Mouse (Mus musculus): Measurements from ENCODE around the gene St5. TPM values are rescaled to one million over a fixed set of nuclear protein-coding genes. Genes with fewer than 3 reads are reported as not detected.

The St5 gene
- total RNA-seq, 2 experiments from 2014 or later = 14.1 to 16.8 TPM

DNA sequence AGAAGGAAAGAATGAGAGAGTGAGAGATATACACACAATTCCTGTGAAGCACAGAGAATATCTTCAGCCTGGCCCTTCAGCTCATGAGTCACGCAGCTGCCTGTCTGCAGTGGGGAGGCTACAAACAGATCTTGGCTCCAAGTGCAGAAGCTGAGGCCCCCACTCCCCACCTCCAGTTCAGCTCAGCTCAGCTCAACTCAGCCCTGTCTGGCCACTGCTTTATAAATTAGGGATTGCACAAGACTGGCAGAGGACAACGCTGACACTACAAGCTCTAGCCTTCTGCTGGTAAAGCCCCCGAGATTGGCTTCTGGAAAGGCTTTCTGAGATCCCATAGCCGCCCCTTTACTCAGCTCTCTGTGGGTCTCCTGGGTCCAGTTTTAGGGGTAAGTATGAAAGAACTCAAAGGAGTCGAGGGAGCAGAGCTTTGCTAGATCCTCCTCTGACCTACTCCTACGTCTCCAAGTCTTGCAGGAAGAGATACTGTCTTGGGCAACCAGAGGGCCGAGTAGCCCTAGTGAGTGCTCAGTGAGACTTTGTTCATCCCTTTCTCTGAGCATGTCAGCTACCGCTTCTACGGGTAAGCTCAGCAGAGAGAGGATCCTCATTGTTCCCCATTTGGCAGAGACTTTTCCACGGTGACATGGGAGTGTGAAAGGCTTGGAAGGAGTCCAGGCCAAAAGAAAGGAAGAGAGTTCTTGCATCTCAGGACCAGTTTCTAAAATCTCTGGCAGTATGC is 158.0 kb downstream of the St5 start:
- intact Hi-C loops (cut with DNase I) = no loop called here
- DNase-seq (ENCODE audit: low spot score in 2 of 2) = no peak

GRCm38 (mm10) chr7:109544792-109545191 is 158.6 kb downstream of the St5 start:
- no peak for DNase-seq (ENCODE audit: low spot score in 2 of 2)
- intact Hi-C loops (cut with DNase I) = no loop called here

DNA sequence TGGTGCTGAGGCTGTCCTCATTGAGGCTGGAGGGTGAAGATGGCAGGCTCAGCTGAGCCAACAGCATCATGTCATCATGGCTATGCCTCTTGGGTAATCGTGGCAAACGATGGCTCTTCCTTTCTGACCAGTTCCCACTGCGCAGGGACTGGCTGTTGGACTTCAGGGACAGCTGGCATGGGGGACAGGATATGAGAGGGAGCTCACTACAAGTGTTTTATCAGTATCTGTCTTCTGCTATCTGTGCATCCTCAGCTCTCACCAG is 161.1 kb downstream of the St5 start:
- intact Hi-C loops (cut with DNase I) = no loop called here
- DNase-seq (ENCODE audit: low spot score in 2 of 2) = no peak

GRCm38 (mm10) chr7:109541609-109542363 is 161.6 kb downstream of the St5 start:
- DNase-seq (ENCODE audit: low spot score in 2 of 2) = no peak
- intact Hi-C loops (cut with DNase I) = no loop called here

DNA sequence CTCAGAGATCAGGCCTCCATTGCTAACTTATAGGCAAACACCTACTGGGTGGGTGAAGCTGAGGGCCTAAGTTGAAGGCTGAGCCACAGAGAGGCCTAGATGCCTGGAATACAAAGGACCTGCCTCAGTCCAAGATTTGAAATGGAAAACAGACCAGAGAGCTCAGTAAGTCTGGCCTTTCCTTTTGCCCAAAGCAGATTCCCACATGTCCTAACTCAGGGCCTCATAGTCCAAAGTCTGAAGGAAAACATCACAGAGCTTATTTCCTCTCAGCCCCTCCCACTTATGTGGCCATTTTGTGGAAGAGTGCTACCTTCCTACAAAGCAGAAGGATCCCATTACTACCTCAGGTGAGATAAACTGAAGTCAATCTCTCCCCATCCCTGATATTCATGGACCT is 162.5 kb downstream of the St5 start:
- intact Hi-C loops (cut with DNase I) = no loop called here

GRCm38 (mm10) chr7:109536451-109536946 is 166.9 kb downstream of the St5 start:
- peak; percentile 46 to 54 for DNase-seq (ENCODE audit: low spot score in 2 of 2)
- intact Hi-C loops (cut with DNase I) = no loop called here

More for the DNA sequence above, 162.5 kb downstream of the St5 start:
- no peak for DNase-seq (ENCODE audit: low spot score in 2 of 2)

DNA sequence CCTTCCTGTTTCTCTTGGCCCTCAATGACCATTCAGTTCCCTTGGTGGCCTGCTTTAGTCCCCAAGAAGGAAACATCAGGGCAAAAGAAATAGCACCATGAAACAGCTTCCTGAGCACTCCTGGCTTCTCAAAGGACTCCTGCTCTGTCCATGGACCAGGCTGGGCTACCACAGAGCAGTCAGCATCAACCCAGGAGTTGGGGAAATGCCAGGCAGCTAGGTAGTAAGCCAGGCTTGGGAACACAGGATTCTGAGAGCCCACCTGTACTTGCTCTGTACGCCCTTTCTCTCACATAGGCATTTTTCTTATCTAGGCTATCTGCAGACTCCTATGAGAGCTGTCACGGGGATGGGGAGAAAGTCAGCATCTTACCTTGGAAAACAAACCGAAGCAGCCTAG is 168.5 kb downstream of the St5 start:
- no peak for DNase-seq (ENCODE audit: low spot score in 2 of 2)
- intact Hi-C loops (cut with DNase I) = loop anchor here (5.0 kb wide), 1 partner anchor 182 kb away; no protein-coding TSS in a partner anchor

- intact Hi-C loops (cut with DNase I) = loop anchor here (5.0 kb wide), 1 partner anchor 183 kb away; no protein-coding TSS in a partner anchor
- DNase-seq (ENCODE audit: low spot score in 2 of 2) = no peak
Measured at GRCm38 (mm10) chr7:109533888-109534287, 169.5 kb downstream of the St5 start.

DNA sequence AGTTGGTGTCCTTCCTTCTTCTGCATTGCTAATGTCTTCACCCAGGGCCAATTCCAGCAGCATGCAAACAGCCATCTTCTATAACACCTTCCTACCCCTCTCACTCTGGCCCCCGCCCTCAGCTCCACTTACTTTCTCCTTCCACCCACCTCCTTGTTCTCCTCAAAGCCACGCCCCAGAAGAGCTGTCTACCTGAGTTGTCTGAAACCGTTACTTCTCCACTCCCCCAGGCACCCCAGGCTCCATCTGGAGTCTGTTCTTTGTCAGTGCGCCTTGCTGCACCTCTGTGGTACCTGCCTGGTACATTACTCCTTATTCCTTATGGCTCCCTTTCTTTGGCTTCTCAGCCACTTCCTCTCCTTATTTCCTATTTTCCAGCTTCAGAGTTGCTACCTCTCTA is 170.3 kb downstream of the St5 start:
- intact Hi-C loops (cut with DNase I) = loop anchor here (5.0 kb wide), 1 partner anchor 184 kb away; no protein-coding TSS in a partner anchor
- no peak for DNase-seq (ENCODE audit: low spot score in 2 of 2)

DNA sequence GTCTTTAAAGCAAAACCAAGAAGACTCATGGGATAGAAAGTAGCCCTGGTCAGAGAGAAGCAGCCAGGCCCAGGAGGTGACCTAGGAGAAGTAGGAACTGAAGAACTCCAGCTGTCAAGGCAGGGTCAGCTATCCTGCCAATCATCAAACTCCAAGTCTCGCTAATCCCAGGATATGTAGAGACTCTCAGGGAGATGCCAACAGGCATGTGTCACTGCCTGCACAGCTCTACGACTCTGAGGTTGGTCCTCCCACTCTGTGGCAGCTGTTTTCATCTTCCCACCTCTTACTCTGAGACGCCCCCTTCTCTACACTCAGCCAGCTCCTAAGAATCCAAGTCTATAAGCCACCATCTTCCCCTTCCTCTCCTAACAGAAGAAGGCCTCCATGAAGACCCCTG is 170.7 kb downstream of the St5 start:
- no peak for DNase-seq (ENCODE audit: low spot score in 2 of 2)
- intact Hi-C loops (cut with DNase I) = loop anchor here (5.0 kb wide), 1 partner anchor 185 kb away; no protein-coding TSS in a partner anchor

DNA sequence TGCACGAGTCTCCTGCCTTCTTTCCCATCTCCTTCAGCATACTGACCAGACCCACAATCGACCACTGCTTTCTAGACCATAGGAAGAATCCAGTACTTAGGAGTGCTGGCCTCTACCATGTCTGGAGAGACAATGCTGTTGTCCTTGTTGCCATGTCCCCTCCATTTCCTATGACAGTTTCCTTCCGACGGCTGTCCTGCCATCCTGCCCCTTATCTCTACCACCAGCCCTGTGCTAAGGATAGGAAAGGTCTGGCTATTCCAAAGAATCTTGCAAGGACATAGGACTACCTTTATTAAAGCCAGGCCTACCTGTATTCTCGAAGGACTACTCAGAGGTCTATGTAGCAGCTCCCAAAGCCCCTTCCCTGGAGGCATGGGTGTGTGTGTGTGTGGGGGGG is 171.9 kb downstream of the St5 start:
- no peak for DNase-seq (ENCODE audit: low spot score in 2 of 2)
- intact Hi-C loops (cut with DNase I) = loop anchor here (5.0 kb wide), 1 partner anchor 186 kb away; no protein-coding TSS in a partner anchor

- no peak for DNase-seq (ENCODE audit: low spot score in 2 of 2)
- intact Hi-C loops (cut with DNase I) = loop anchor here (5.0 kb wide), 2 partner anchors 88 to 188 kb away; no protein-coding TSS in a partner anchor
Measured at GRCm38 (mm10) chr7:109529741-109530140, 173.7 kb downstream of the St5 start.

GRCm38 (mm10) chr7:109528356-109528755 is 175.0 kb downstream of the St5 start:
- intact Hi-C loops (cut with DNase I) = loop anchor here (5.0 kb wide), 1 partner anchor 89 kb away; no protein-coding TSS in a partner anchor
- peak; percentile 49 to 53 for DNase-seq (ENCODE audit: low spot score in 2 of 2)

- no peak for DNase-seq (ENCODE audit: low spot score in 2 of 2)
- intact Hi-C loops (cut with DNase I) = loop anchor here (5.0 kb wide), 1 partner anchor 90 kb away; no protein-coding TSS in a partner anchor
Measured at GRCm38 (mm10) chr7:109527536-109527935, 175.9 kb downstream of the St5 start.

GRCm38 (mm10) chr7:109525740-109526663 is 177.4 kb downstream of the St5 start:
- intact Hi-C loops (cut with DNase I) = loop anchor here (5.0 kb wide), 1 partner anchor 91 kb away; no protein-coding TSS in a partner anchor
- DNase-seq (ENCODE audit: low spot score in 2 of 2) = no peak

DNA sequence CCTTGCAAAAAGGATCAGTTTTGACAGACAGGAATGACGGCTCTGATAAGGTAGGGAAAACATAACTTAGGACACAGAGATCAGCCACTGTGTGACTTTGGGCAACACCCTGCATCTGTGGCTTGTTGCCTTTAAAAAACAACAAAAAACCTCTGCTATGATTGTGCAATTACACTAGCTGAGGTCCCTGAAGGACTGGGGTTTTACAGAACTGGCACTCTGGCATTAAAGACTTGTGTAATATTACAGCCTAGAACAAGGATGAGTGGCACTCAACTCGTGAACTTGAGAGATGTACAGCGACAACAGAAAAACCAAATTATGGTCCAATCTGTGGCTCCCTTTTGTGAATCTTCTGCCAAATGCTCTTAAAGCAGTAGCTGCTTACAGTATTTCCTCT is 178.6 kb downstream of the St5 start:
- no peak for DNase-seq (ENCODE audit: low spot score in 2 of 2)
- intact Hi-C loops (cut with DNase I) = loop anchor here (5.0 kb wide), 1 partner anchor 93 kb away; no protein-coding TSS in a partner anchor

DNA sequence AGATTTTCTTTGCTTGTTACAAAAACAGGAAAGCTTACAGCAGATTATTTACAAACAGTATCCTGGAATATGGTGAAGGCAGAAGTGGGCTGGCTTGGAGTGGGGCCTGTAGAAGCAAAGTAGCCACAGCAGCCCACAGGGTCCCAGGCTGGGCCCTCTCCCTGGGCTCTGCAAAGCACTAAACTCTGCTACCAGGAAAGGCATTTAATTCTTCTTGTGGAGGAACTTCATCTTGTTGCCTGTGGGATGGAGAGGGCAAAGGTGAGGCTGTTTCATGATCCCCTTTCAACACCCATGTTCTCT is 179.0 kb downstream of the St5 start:
- no peak for DNase-seq (ENCODE audit: low spot score in 2 of 2)

DNA sequence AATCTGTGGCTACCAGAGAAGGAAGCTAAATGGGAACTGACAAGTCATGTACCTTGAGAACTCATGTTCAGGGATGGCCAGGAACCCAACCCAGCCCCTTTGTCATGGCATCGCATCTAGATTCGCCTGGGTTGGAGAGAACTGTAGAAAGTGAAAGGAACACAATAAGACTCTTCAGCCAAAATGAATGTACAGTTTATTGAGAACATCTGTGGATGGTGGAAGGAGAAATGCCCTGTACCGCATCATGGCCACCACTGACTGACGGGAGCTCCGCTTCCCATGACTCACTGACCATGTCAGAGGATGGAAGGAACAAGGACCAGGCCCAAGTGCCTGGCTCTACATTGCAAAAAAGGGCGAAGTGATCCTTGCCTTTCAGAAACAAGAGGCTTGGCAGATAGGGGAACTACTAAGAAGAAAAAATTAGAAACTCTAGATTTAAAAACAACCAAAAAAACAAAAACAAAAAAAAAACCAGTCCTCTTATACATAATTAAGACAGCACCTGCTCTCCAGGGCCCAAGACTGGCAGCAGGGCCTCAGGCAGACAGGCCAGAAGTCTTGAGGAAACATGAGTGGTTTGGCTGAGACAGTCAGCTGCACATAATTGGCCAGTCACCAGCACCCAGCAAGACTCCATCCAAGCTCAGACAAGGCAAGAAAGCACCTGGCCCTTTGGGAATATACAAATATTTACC is 179.5 kb downstream of the St5 start:
- no peak for DNase-seq (ENCODE audit: low spot score in 2 of 2)
- intact Hi-C loops (cut with DNase I) = no loop called here

More for the DNA sequence above, 179.0 kb downstream of the St5 start:
- intact Hi-C loops (cut with DNase I) = no loop called here

- DNase-seq (ENCODE audit: low spot score in 2 of 2) = no peak
- intact Hi-C loops (cut with DNase I) = no loop called here
Measured at GRCm38 (mm10) chr7:109523304-109523703, 180.1 kb downstream of the St5 start.

Measured in left cerebral cortex, postnatal 14 days (tissue).